In the genomic region with DNA sequence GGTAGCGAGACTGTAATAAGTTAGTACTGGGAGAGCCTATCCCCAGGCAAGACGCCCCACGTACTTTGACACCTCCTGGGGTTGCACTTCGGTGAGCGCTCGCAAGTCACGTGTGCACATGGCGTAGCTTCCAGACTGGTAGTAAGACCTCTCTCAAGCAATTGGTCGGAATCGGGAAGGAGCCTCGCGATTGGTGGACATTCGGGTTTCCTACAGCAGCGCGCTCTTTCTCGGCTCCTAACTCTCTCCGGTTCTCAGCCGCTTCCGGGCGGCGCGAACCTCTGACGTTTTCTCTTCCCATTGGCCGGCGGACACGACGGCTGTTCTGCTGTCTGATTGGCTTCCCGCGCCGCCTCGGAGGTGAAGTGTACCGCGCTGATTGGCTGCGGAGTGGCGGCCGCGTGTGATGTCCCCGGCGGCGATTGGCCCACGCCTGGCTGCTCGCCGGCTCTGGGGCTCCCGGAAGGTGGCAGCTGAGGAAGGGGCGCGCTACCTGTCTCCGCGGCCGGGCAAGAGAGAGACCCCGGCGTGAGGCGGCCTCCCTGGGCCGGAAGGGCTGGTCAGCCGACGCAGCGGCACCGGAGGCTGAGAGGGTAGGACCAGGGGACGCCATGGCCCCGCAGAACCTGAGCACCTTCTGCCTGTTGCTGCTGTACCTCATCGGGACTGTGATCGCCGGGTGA, we compare ENCODE assay signal across 8 mouse cellular contexts. TPM values are rescaled to one million over a fixed set of nuclear protein-coding genes. Genes with fewer than 3 reads are reported as not detected.
DNase-seq lines count a peak whose midpoint lies in the region; ATAC-seq lines count a peak whose summit lies in the region.

A gene (minus strand): TSS at position 239 of the 683 bp plus-strand sequence.
A gene (plus strand): TSS at position 415 of the 683 bp plus-strand sequence.

- H3K9ac ChIP-seq in hindbrain, embryonic 14.5 days = peak within 1 kb of the TSS; percentile 93

- peak within 1 kb of the TSS; percentile 98 for H3K4me3 ChIP-seq in hindbrain, embryonic 14.5 days (replicated peaks; ENCODE audit: low read length)

- peak within 1 kb of the TSS; percentile 89 for H3K4me2 ChIP-seq in hindbrain, embryonic 14.5 days (replicated peaks)

- WGBS in hindbrain, embryonic 14.5 days = under 1% methylated on average over 62 of the region's 62 CpGs

- ATAC-seq in hindbrain, embryonic 14.5 days (ENCODE audit: low FRiP score) = peak; percentile 100

- H3K27me3 ChIP-seq in hindbrain, embryonic 14.5 days (ENCODE audit: control insufficient read depth, insufficient read depth, low read length) = no peaks in the 10 kb centered on the region

- peak within 1 kb of the TSS; percentile 60 for H3K27ac ChIP-seq in hindbrain, embryonic 14.5 days

- DNase-seq in R1 (ENCODE audit: low read depth, low spot score) = peak; percentile 99
- peak; percentile 99 for DNase-seq in cerebellum, postnatal 25 days
- DNase-seq in frontal cortex, postnatal 25 days (ENCODE audit: low spot score in 2 of 2) = peak; percentile 98 to 99
- peak; percentile 99 for DNase-seq in hindbrain, embryonic 14.5 days (ENCODE audit: low spot score)
- peak; percentile 100 for DNase-seq in layer of hippocampus, postnatal 36 days
- DNase-seq in lung, postnatal 36 days = peak; percentile 99
- peak; percentile 100 for DNase-seq in retina, postnatal 1 day
- peak; percentile 92 to 97 for DNase-seq in urinary bladder, adult 18-20 months (ENCODE audit: low spot score in 2 of 2)

- H3K4me1 ChIP-seq in hindbrain, embryonic 14.5 days (replicated peaks; ENCODE audit: control insufficient read depth, insufficient read depth, low read length) = peaks cover 14% of the 10 kb centered on the region

- H3K9me3 ChIP-seq in hindbrain, embryonic 14.5 days (ENCODE audit: control insufficient read depth, low read length) = no peaks in the 10 kb centered on the region

- peaks cover 7% of the 10 kb centered on the region for H3K36me3 ChIP-seq in hindbrain, embryonic 14.5 days (replicated peaks; ENCODE audit: control insufficient read depth, insufficient read depth)

RNA-seq across cellular contexts. Expression of the first gene that starts in this region (rescaled TPM):
- polyA plus RNA-seq in hindbrain, embryonic 14.5 days (2014; fragmentation: Nextera tagmentation; extraction: Ambion mirVana) = 21.4 and 27.9 TPM in 2 replicates
- total RNA-seq in layer of hippocampus, postnatal 36 days (2021) = 10 to 100 TPM; 15.2 to 15.8 TPM

RNA-seq across cellular contexts. Expression of the second gene that starts in this region (rescaled TPM):
- polyA plus RNA-seq in hindbrain, embryonic 14.5 days (2014; fragmentation: Nextera tagmentation; extraction: Ambion mirVana) = 96.5 and 109 TPM in 2 replicates
- 10 to 100 TPM; 69.9 to 82.3 TPM for total RNA-seq in layer of hippocampus, postnatal 36 days (2021)

Comparison
In these comparisons a context has a peak if more than half of its experiments do, and no peak if none do; other contexts are left out.
1. Peak in every context shown above with its lines: DNase-seq, ATAC-seq, H3K4me3 ChIP-seq and H3K27ac ChIP-seq.